Mouse (Mus musculus): ENCODE data around the gene Ces4a.
"Not testable (repeated sequence)": the region's sequence is repeated elsewhere in the genome, so short reads cannot be mapped to it uniquely, and the experiment has no call there.

Ces4a gene

DNA sequence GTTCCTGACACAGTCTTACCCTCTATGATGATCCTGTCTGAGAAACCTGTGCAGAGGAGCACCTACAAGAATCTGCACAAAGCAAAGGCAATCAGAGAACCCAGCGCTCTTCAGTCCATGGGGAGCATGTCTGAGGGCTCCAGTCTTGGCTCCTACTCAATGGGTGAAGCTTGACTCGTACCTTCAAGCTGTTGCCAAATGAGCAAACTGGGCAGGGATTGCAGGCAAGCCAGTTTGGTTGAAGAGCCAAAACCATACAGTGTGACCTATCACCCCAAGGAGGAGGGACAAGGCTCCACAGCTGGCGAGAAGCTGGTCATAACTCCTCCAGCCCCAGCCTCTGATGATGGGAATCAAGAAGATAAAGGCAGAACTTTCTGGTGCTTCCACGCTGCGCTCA lies at the start of gene Ces4a:
Ces4a (plus strand) TSS at position 292 of the 400 bp plus-strand sequence.
- no peak for DNase-seq (ENCODE audit: low read depth in 1 of 2, low spot score in 2 of 2)

DNA sequence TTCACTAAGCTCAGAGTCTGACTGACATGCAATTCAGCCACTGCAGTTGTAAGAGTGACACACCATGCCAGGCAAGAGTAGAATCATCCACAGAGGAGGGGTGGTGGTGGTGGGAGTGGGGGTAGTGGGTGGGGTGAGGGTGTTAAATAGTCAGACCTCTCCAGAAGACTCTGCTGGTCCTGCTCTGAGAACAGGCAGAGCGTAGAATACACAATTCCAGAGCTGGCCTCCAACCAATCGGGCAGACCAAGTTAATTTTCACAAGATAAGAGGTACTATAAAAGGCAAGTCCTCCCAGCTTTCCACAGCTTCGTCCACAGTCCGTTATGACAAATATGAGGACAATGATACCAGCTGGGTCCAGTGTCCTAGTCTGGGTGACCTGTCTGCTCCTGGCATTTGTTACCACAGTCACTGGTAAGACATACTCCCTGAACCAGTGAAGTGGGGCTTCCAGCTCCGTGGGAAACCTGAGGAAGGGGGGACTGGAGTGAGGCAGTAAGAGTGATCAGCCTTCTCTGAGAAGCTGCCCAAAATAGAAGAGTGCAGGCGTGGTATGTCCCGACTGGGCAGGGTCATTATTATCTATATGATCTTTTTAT lies 48.0 kb upstream of the Ces4a start, which contains the start of gene Ces3b:
Ces3b (plus strand) TSS at position 305 of the 602 bp plus-strand sequence.
- no peak for DNase-seq (ENCODE audit: low read depth in 1 of 2, low spot score in 2 of 2)

DNA sequence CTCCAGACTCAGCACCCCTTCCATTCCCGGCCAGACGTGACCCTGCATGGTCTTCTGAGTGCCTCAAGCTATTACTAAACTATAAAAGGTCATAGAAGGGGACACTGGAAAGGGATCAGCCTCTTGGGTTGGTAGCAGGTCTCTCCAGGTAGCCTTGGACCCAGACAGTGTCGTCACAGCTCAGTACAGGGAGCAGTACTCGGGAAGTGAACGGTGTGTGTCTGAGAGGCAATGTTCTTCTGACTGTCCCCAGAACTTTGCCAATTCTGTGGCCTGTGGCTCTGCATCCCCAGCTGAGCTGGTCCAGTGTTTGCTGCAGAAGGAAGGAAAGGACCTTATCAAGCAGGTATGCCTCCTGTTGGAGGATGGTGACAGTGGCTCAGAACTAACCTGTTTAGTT lies 43.4 kb upstream of the Ces4a start:
- DNase-seq (ENCODE audit: low read depth in 1 of 2, low spot score in 2 of 2): not testable (repeated sequence)

DNA sequence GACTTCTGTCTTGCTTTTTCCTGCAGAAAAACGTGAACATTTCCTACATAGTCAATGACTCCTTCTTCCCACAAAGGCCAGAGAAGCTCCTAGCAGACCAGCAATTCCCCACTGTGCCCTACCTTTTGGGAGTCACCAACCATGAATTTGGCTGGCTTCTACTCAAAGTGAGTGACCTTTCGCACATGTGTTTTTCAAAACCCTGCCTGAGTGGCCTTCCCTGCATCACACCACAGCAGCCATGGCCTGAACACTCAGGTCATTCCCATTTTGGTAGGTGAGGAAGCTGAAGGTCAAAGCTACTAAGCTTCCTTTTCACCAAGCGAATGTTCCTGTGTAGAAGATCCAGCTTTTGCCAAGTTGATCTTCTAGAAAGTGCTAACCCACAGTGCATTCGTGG lies 43.0 kb upstream of the Ces4a start:
- no peak for DNase-seq (ENCODE audit: low read depth in 1 of 2, low spot score in 2 of 2)

DNA sequence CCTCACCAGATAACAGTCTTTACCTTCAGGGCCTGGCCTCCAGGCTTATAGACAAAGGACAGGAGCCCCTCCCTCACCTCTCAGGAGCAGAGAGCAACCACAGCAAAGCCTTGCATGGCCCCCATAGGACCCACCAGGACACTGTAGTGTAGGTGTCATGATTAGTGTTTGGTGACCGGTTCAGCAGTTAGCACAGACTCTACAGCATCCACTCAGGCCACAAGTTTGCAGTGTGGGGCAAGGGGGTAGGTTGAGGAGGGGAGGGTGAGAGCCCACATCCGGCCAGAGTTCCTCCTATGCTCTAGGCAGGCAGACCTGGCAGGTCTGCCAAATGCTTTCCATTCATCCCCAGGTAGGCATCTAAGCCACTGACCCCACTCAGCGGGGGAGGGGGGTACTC lies 37.6 kb upstream of the Ces4a start:
- DNase-seq (ENCODE audit: low read depth in 1 of 2, low spot score in 2 of 2): no peak

DNA sequence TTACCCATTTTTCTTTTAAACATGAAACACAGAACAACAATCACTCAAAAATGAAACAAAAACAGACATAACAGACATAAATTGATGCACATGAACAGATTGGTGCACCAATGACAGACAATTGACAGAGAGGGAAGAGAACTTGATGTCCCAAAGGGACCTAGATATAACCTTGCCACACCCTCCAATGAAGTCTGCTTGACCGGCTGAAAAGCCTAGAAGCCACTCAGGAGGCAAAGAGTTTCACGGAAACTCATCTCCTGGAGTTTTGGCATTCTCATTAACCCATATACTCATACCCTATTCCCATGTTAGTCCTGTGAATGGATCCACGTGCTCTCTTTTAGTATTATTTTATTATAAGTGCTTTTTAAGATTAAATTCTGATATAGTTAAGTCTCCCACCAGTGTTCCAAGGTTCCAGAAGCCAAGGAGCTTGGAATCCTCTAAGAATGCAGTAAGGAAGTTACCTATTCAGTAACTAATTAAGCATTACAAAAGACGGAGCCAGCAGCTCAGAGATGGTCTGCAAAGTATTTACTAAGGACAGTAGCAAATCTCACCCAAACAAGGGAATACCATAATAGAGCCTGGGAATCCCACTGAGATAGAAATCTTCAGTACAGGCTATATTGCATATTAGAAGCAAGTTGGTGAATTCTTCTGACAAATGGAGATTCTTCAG lies 29.4 kb upstream of the Ces4a start:
- DNase-seq (ENCODE audit: low read depth in 1 of 2, low spot score in 2 of 2): not testable (repeated sequence)

DNA sequence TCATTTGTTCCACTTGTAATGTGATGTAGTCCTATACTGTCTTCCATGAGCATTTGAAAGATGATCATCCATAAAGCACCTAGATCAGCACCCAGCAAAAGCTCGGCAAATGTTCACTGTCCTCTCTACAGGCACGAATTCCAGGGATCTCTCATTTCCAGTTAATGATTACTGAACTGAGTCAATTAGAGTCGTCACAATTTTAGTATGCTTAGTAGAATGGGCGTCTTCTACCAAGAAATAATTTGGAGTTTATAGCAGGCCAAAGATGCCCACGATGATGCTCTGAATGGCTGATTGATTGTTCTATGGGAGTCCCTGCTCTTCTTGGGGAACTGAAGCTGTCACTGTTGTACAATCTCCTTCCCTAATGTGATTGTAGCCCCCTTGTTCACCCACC lies 27.9 kb upstream of the Ces4a start:
- DNase-seq (ENCODE audit: low read depth in 1 of 2, low spot score in 2 of 2): not testable (repeated sequence)

DNA sequence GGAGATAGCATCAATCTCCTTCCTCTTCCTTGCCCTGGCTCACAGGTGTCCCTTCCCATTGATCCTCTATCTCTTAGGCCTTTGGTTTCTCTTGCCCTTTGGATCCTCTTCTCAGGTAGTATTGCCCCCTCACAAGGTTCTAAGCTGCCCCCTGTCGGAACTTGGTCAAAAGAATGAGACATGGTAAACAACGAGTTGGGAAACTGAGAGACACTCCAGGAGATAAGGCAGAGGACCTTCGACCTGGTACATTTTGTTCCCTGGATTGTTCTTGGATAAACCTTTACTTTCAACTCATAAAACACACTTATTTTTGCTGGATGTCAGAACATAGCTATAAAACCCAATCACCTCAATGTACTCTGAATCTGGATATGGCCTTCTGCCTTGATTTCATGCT lies 27.4 kb upstream of the Ces4a start:
- DNase-seq (ENCODE audit: low read depth in 1 of 2, low spot score in 2 of 2): no peak

DNA sequence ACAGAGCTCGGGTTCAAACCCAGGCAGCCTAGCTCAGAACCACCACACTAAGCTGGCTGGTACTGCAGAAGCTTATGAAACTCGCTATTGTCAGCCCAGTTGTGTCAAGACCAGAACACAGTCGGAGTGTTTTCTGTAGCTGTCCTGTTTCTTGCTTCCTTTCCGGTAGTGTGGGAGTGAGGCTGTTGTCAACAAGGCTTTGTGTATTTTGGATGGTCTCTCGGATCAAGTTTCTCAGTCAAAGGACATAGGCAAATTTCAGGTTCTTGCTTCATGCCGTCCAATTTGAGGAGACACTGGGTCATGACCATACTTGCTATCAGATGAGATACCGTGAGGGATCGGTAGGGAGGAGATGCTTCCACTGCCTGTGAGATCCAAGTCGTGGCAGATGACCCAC lies 1.7 kb upstream of the Ces4a start:
- DNase-seq (ENCODE audit: low read depth in 1 of 2, low spot score in 2 of 2): no peak

DNA sequence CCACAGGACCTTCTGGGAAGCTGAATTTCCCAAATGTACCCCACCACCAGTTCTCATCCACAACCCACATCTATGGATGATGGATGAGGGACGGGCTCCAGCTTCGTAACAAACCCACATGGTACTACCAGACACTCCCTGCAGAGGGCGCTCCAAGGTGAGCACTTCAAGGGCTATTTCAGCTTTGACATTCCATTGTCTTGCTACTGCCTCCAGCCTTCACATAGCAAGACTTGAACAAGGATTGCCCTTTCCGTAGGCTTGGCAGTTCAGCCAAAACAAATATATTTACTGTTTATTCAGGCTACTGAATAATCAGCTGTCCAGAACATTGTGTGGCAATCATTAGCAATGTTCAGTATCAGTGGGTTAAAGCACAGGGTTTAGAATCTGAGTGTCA lies 6.8 kb downstream of the Ces4a start:
- peak in 1 of 2 experiments; percentile 40 for DNase-seq (ENCODE audit: low read depth in 1 of 2, low spot score in 2 of 2)

DNA sequence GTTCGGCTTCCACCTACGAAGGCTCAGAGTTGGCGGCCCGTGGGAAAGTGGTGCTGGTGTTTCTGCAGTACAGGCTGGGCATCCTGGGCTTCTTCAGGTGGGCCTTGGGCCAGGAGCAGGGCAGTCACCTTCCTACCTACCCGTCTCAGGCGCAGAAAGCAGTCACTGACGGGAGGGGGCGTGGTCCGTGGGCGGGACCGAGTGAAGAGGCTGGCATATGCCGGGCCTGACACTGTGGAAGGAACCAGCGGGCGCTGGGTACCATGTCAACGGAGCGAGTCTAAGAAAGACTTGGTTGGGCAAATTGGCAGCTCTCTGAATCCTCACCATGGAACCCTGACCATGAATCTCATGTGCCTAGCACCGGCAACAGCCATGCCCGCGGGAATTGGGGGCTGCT lies 10.8 kb downstream of the Ces4a start:
- no peak for DNase-seq (ENCODE audit: low read depth in 1 of 2, low spot score in 2 of 2)

DNA sequence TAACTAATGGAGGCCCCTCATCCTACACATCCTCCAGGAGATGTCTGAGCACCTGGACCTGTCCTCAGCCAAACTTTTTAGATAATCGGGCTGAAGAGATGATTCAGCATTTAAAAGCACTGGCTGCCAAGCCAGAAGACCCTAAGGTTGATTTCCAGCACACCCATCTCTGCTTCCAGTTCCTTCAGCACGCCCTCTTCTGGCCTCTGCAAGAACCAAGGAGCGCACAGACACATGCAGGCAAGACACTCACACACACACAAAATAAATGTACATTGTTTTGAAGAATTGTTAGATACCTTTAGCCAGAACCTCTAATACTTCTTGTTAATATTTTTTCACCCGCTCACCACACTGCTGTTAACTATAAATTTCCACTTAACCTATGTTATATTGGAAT lies 20.1 kb downstream of the Ces4a start:
- no peak for DNase-seq (ENCODE audit: low read depth in 1 of 2, low spot score in 2 of 2)

DNA sequence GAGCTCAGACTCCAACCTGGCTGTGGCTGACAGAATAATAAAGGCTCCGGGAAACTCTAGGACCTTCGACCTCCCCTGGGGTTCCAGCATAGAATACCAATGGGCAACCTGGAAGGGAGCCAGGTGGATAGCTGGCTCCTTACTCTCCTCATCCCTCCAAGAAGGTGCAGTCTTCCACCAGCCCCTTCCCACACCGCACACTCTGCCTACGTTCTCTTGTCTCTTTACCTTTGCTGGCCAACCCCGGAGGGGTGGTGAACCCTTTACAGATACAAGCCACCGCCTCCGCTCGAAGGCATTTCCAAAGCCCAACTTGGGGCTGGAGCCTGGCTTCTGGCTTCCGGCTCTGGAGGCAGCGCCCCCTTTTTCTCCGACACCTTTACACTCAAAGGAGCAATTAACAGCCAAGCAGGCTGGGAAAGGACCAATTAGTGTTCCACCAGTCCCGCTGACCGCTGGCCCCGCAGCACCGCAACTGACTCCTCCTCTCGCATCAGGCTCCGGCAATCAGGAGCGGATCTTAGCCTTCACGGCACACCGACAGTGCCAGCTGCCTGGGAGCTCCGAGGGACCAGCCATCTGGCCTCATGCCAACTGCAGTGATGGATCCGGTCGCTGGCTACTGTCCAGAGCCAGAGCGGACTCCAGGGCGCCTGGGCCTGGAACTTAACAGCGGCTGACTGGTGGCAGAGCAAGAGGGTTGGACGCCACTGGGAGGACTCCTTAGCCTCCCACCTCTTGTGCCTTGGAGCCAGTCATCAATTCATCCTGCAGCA lies 21.2 kb downstream of the Ces4a start:
- DNase-seq (ENCODE audit: low read depth in 1 of 2, low spot score in 2 of 2): no peak

DNA sequence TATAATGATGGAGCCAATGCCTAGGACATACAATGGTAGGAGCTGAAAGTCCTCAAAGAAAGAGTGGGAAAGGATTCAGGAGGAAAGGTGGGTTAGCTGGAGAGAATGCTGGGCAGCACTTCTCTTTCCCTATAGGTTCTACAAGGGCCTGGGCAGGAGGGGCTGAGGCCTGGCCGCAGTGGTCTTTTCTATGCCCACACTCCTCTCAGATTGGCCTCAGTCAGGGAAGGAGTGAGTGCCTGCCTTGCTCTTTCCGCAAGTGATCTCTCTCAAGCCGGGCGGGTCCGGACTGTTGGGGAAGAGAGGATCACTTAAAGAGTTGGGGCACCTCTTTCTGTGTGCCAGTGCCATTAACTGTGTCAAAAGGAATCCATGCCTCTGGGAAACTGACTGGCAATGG lies 22.7 kb downstream of the Ces4a start:
- no peak for DNase-seq (ENCODE audit: low read depth in 1 of 2, low spot score in 2 of 2)

DNA sequence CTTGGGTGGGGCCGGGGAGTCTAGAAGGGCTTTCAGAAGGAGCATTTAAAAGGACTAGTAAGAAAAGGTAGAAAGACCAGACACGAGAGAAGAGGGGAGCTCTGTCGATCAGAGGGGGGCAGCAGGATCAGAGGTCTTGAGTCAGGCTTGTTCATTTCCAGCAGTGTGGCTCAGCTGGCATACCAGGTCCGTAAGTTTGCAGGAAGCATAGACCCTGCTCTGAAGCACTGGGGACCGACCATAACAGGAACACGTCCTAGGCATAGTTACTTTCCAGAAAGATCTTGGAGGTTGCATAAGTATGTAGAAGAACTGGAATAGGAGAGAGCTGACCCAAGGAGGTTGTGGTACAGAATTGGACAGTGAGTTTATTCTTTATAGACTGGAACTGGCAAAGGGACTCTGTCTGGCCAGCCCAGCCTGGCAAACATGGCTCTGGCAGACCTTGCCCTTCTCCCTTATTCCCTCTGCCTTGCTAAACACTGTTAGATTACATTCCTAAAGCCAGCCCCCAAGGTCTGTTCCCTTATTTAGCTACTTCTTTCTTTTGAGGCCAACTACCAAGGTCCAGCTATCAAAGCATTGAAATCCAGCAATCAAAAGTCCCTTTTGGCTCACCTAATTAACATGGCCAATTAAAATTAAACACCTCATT lies 23.6 kb downstream of the Ces4a start:
- no peak for DNase-seq (ENCODE audit: low read depth in 1 of 2, low spot score in 2 of 2)

DNA sequence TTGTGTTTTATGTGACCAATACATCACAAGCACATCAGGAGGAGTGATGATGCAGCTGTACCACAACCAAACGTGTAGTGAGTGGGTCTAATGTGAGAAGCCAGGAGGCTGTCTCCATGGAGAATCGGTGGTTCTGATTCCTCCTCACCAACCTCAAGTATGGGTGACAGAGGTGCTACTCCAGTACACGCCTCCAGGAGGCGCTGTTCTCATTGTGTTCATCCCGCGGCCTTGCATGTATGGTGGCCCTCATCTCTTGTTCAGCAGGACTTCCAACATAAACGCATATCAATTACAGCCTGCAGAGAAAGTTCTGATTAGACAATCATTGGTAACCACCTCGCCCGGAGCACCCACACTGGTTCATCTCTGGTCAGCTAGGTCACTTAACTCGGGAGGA lies 26.0 kb downstream of the Ces4a start:
- peak in 1 of 2 experiments; percentile 37 for DNase-seq (ENCODE audit: low read depth in 1 of 2, low spot score in 2 of 2)

DNA sequence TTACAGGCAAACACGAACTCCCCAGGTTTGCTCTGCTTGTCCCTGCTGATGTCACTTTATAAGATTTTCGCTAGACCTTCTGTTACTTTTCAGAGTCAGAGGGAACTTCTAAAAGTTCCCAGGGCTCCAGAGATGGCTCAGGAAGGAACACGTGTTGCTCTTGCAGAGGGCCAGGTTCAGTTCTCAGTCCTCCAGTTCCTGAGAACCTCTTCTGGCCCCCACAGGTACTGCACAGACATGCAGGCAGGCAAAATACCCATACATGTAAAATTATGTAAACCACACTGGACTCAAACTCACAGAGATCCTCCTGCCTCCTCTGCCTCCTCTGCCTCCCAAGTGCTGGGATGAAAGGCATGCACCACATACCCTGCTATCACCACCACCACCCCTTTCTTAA lies 26.5 kb downstream of the Ces4a start:
- no peak for DNase-seq (ENCODE audit: low read depth in 1 of 2, low spot score in 2 of 2)

DNA sequence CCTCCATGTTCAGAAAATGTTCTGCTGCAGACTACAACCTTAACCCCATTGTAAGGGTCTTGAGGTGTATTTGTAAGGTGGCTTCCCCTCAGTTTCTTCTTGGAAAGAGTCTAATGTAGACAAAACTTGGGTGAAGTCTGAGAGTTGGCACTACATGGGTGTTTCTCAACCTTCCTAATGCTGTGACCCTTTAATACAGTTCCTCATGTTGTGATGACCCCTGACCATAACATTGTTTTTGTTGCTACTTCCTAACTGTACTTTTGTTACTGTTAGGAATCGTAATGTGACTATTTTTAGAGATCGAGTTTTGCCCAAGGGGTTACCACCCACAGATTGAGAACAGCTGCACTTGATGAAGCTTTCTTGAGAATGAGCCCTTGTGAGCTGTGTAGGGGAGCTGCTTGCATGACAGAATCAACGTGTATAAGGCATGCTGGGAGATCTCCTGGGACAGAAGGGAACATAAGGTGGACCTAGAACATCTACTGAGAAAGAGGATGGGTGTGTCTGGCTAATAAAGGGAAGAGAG lies 29.6 kb downstream of the Ces4a start:
- DNase-seq (ENCODE audit: low read depth in 1 of 2, low spot score in 2 of 2): no peak

DNA sequence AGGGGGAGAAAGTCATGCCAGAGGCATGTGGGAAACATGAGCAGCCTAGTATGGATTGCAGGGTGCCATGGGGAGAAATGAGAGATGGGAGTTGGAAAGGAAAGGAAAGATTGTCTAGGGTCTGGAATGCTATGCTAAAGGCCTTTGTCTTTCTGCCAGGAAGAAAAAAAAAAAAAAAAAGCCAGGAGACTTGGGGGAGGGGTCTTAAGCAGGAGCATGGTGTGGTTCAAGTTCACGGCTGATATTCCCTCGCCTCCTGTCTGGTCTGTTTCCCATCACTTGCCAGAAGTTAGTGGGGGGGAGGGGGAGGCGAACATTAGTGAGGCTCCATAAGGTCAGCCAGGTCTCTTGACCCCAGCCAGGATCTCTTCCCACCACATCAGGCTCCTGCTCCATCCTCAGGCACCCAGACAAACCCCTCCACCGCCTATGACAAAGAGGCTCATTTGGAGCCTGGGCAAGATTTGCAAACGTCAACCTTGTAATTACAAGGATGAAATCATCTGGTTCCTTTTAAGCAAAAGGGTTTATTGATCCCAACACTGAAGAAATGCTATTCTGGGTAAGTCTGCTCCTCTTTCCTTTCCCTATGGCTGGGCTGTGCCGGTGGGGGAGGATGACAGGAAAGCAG lies 32.8 kb downstream of the Ces4a start:
- no peak for DNase-seq (ENCODE audit: low read depth in 1 of 2, low spot score in 2 of 2)

DNA sequence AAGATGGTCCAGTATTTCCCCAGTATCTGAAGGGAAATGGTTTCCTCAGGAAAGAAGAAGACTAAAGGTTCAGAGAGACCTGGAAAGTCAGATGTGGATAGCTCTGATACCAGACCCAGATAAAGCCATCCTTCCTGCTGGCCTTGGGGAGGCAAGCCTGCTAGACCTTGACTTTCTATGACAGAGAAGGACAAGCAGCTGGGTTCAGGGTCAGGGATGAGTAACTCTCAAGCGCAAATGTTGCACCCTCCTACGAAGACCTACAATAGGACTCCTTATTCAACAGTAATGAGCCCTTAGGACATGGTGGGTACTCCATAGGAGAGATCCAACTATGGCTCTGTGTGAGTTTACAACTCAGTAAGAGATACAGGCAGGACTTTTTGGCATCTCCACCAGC lies 33.6 kb downstream of the Ces4a start:
- no peak for DNase-seq (ENCODE audit: low read depth in 1 of 2, low spot score in 2 of 2)

DNA sequence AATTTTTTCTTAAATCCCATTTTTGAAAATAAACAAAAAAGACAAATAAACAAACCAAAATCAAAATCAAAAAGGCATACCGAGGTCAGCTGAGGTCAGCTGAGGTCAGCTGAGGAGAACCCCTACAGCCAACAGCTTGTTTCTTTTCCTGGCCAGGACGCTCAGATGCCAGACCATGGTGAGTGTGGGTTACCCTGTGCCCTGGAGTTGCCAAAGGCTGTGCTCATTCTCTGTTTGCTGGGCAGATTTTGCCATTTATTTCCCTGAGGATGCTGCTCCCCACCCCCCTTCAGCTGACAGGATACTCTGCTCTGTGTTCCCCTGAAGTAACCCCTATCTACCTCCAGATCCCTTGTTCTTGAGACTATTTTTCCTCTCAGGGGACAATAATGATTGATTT lies 35.5 kb downstream of the Ces4a start:
- DNase-seq (ENCODE audit: low read depth in 1 of 2, low spot score in 2 of 2): no peak

Data from monocyte, adult 2 months (primary cell).